Mouse (Mus musculus) heart, embryonic 16.5 days (tissue): ENCODE measurements around the gene Myl9. TPM values are rescaled to one million over a fixed set of nuclear protein-coding genes. Genes with fewer than 3 reads are reported as not detected.
A peak's percentile ranks its signal among the peaks of the same experiment; 100 is the strongest.

ENCODE experiments used
- ATAC-seq: fragments of 200-750 bp; cut with Nextera tagmentation; replicated peaks from 2 replicates; pipeline ENCODE4 v1.8.0; 2017; ENCODE audit warnings: moderate number of reproducible peaks; ENCODE audit not compliant: insufficient read depth, low FRiP score; ENCODE audit errors: extremely low read depth
- H3K27ac ChIP-seq: fragments of 300-500 bp; sonication (generic); 2 replicates; pipeline ENCODE4 v1.5.1; 2014; ENCODE audit warnings: mild to moderate bottlenecking, low read length, control low read depth, moderate library complexity
- H3K27me3 ChIP-seq: fragments of 300-500 bp; sonication (generic); 2 replicates; pipeline ENCODE4 v1.6.1; 2014; ENCODE audit warnings: low read length, mixed read lengths; ENCODE audit not compliant: control insufficient read depth, insufficient read depth
- H3K36me3 ChIP-seq: fragments of 300-500 bp; sonication (generic); 2 replicates; pipeline ENCODE4 v1.6.1; 2014; ENCODE audit not compliant: control insufficient read depth, insufficient read depth
- H3K4me1 ChIP-seq: fragments of 300-500 bp; sonication (generic); 2 replicates; pipeline ENCODE4 v1.6.1; 2014; ENCODE audit warnings: low read length, mixed read lengths; ENCODE audit not compliant: control insufficient read depth, insufficient read depth
- H3K4me2 ChIP-seq: fragments of 300-500 bp; sonication (generic); 2 replicates; pipeline ENCODE4 v1.6.1; 2014; ENCODE audit warnings: low read depth, mild to moderate bottlenecking, control low read depth, low read length
- H3K4me3 ChIP-seq: fragments of 300-500 bp; sonication (generic); 2 replicates; pipeline ENCODE4 v1.5.1; 2014; ENCODE audit warnings: mild to moderate bottlenecking, control low read depth, low read length
- H3K9ac ChIP-seq: fragments of 300-500 bp; sonication (generic); 2 replicates; pipeline ENCODE4 v1.6.1; 2014; ENCODE audit warnings: low read length, control low read depth
- H3K9me3 ChIP-seq: fragments of 300-500 bp; sonication (generic); replicated peaks from 2 replicates; pipeline ENCODE4 v1.6.1; 2016; ENCODE audit warnings: low read length; ENCODE audit not compliant: control insufficient read depth
- WGBS: fragments of 180-500 bp; shearing (Covaris S2); extraction: QIAGEN DNeasy Blood & Tissue Kit; methylation state at CpG from one replicate; pipeline ENCODE4 v1.1.7; 2014; 5-methylcytosine and 5-hydroxymethylcytosine counted together
- polyA plus RNA-seq: library from polyadenylated mRNA; unstranded; fragments of >200 nt; fragmentation: Nextera tagmentation; extraction: Ambion mirVana; gene quantifications from 2 replicates; pipeline ENCODE4 v1.2.1, GENCODE M21; 2015

Myl9 gene
- polyA plus RNA-seq, 1 experiment from 2014 or later = 1,731 TPM

GRCm38 (mm10) chr2:156804589-156804988, 29.4 kb downstream of the Myl9 start:
- Histone ChIP-seq H3K36me3 (no peaks in the 10 kb centered on the region), H3K9ac (no peak overlapping the region), H3K27me3 (peaks cover 2% of the 10 kb centered on the region; the same call in 1 of the 2 replicates), H3K4me1 (no peaks in the 10 kb centered on the region), H3K27ac (no peak overlapping the region), H3K4me3 (no peak overlapping the region), H3K9me3 (0 out of 2 replicates have a peak, but pooled peaks cover 2% of the 10 kb centered on the region), H3K4me2 (no peak overlapping the region)
- ATAC-seq = no peak
- 88% methylated on average over 4 of the region's 4 CpGs for WGBS

GRCm38 (mm10) chr2:156806886-156807285, 31.7 kb downstream of the Myl9 start:
- no peak overlapping the region for H3K4me2 ChIP-seq
- no peak overlapping the region for H3K27ac ChIP-seq
- no peaks in the 10 kb centered on the region for H3K36me3 ChIP-seq
- H3K9ac ChIP-seq = no peak overlapping the region
- 70% methylated on average over 6 of the region's 6 CpGs for WGBS
- 0 out of 2 replicates have a peak, but pooled peaks cover 2% of the 10 kb centered on the region for H3K9me3 ChIP-seq
- H3K4me3 ChIP-seq = no peak overlapping the region
- no peak for ATAC-seq
- peaks cover 2% of the 10 kb centered on the region; the same call in 1 of the 2 replicates for H3K27me3 ChIP-seq
- H3K4me1 ChIP-seq = no peaks in the 10 kb centered on the region

- H3K4me3 ChIP-seq = no peak overlapping the region
- ATAC-seq = no peak
- 0 out of 2 replicates have a peak, but pooled peaks cover 1% of the 10 kb centered on the region for H3K9me3 ChIP-seq
- peaks cover 4% of the 10 kb centered on the region; the same call in 1 of the 2 replicates for H3K4me1 ChIP-seq
- H3K9ac ChIP-seq = no peak overlapping the region
- no peak overlapping the region for H3K4me2 ChIP-seq
- H3K27me3 ChIP-seq = peaks cover 2% of the 10 kb centered on the region; the same call in 1 of the 2 replicates
- WGBS = 21% methylated on average over 2 of the region's 2 CpGs
- H3K27ac ChIP-seq = no peak overlapping the region
- H3K36me3 ChIP-seq = no peaks in the 10 kb centered on the region
These were observed 34.4 kb downstream of the Myl9 start for GRCm38 (mm10) chr2:156809579-156809978.

- Histone ChIP-seq H3K27ac (no peak overlapping the region), H3K36me3 (no peaks in the 10 kb centered on the region), H3K4me3 (no peak overlapping the region), H3K9me3 (no peaks in the 10 kb centered on the region), H3K27me3 (peaks cover 2% of the 10 kb centered on the region; the same call in 1 of the 2 replicates), H3K9ac (no peak overlapping the region), H3K4me1 (peaks cover 4% of the 10 kb centered on the region; the same call in 1 of the 2 replicates), H3K4me2 (no peak overlapping the region)
- WGBS = 96% methylated on average over 10 of the region's 10 CpGs
- ATAC-seq = no peak
These were observed 35.5 kb downstream of the Myl9 start for GRCm38 (mm10) chr2:156810716-156811115.

- no peak for ATAC-seq
- H3K27me3 ChIP-seq = peaks cover 2% of the 10 kb centered on the region; the same call in 1 of the 2 replicates
- WGBS = 59% methylated on average over 5 of the region's 5 CpGs
- peaks cover 4% of the 10 kb centered on the region; the same call in 1 of the 2 replicates for H3K4me1 ChIP-seq
- H3K4me3 ChIP-seq = no peak overlapping the region
- no peak overlapping the region for H3K4me2 ChIP-seq
- no peak overlapping the region for H3K27ac ChIP-seq
- no peak overlapping the region for H3K9ac ChIP-seq
- no peaks in the 10 kb centered on the region for H3K9me3 ChIP-seq
- no peaks in the 10 kb centered on the region for H3K36me3 ChIP-seq
These were observed 36.3 kb downstream of the Myl9 start for GRCm38 (mm10) chr2:156811556-156811955.

- peak overlapping the region; percentile 72 for H3K27ac ChIP-seq
- WGBS = 22% methylated on average over 8 of the region's 8 CpGs
- H3K27me3 ChIP-seq = no peaks in the 10 kb centered on the region
- no peak overlapping the region for H3K4me3 ChIP-seq
- H3K9ac ChIP-seq = 0 out of 2 replicates have a peak overlapping the region, but pooled peaks have one; percentile 2
- H3K4me2 ChIP-seq = no peak overlapping the region
- no peaks in the 10 kb centered on the region for H3K9me3 ChIP-seq
- H3K4me1 ChIP-seq = peaks cover 4% of the 10 kb centered on the region; the same call in 1 of the 2 replicates
- H3K36me3 ChIP-seq = no peaks in the 10 kb centered on the region
- ATAC-seq = peak; percentile 70
These were observed 39.2 kb downstream of the Myl9 start for GRCm38 (mm10) chr2:156814344-156814801.

- no peak overlapping the region for H3K4me2 ChIP-seq
- H3K9ac ChIP-seq = no peak overlapping the region
- ATAC-seq = no peak; the same call in 1 of the 2 replicates
These were observed 39.7 kb downstream of the Myl9 start for GRCm38 (mm10) chr2:156814893-156815292.

GRCm38 (mm10) chr2:156815412-156815811, 40.2 kb downstream of the Myl9 start:
- Histone ChIP-seq H3K9ac (no peak overlapping the region), H3K27me3 (no peaks in the 10 kb centered on the region), H3K4me2 (no peak overlapping the region), H3K9me3 (no peaks in the 10 kb centered on the region), H3K36me3 (no peaks in the 10 kb centered on the region), H3K27ac (no peak overlapping the region), H3K4me3 (no peak overlapping the region), H3K4me1 (peaks cover 4% of the 10 kb centered on the region; the same call in 1 of the 2 replicates)
- ATAC-seq = no peak
- WGBS = 64% methylated on average over 3 of the region's 3 CpGs

More at GRCm38 (mm10) chr2:156814893-156815292, 39.7 kb downstream of the Myl9 start:
- Histone ChIP-seq H3K4me3 (no peak overlapping the region), H3K27ac (peak overlapping the region; percentile 72), H3K9me3 (no peaks in the 10 kb centered on the region), H3K36me3 (no peaks in the 10 kb centered on the region), H3K27me3 (no peaks in the 10 kb centered on the region), H3K4me1 (peaks cover 4% of the 10 kb centered on the region; the same call in 1 of the 2 replicates)
- 30% methylated on average over 5 of the region's 5 CpGs for WGBS

GRCm38 (mm10) chr2:156816116-156816515, 40.9 kb downstream of the Myl9 start:
- 56% methylated on average over 1 of the region's 1 CpGs for whole genome bisulfite sequencing
- ATAC-seq = no peak
- Histone ChIP-seq H3K4me3 (no peak overlapping the region), H3K4me1 (peaks cover 4% of the 10 kb centered on the region; the same call in 1 of the 2 replicates), H3K27me3 (no peaks in the 10 kb centered on the region), H3K9me3 (no peaks in the 10 kb centered on the region), H3K27ac (no peak overlapping the region), H3K4me2 (no peak overlapping the region), H3K36me3 (no peaks in the 10 kb centered on the region), H3K9ac (no peak overlapping the region)
